Mouse (Mus musculus): ENCODE measurements around the gene Uxs1. TPM values are rescaled to one million over a fixed set of nuclear protein-coding genes. Genes with fewer than 3 reads are reported as not detected.

The Uxs1 gene
- total RNA-seq, 1 experiment from 2014 or later, result 71.4 TPM

DNA sequence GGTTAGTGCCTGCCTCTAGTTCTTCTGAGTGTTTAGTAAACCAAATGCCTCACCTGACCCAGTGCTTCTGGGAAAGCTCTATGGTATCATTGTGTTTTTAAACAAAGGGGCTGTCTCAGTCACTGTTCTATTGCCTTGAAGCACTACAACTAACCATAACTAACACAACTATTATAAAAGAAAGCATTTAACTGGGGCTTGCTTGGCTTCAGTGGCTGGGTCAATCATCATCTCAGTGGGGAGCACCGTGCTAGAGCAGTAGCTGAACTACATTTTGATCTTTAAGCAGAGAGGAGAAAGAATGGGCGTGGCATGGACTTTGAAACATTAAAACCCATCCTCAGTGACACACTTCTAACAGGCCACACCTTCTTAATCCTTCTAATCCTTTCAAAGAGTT is 18.2 kb downstream of the Uxs1 start:
- ATAC-seq (replicated peaks; ENCODE audit: low read depth, poor library complexity, severe bottlenecking), result no peak

DNA sequence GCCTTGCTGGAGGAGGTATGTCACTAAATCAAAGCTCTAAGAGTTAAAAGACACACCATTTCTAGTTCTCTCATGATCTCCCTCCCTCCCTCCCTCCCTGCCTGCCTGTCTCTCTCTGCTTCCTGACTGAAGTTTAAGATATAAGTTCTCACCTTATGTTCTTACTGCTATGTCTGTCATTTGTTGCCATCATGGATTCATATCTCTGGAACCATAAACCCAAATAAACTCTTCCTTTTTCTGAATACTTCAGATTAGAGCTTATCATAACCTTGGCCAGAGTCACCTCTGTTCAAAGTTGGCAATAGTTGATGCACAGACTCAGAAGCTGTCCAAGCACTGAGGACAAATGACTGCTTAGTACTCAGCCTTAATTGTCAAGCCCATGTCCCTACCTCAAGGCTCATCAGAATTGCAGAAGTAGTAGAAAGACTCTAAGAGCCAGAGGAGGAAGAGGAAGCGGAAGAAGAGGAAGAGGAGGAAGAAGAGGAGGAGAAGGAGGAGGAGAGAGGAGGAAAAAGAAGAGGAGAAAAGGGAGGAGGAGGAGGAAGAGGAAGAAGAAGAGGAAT is 23.6 kb downstream of the Uxs1 start:
- no peak for ATAC-seq (replicated peaks; ENCODE audit: low read depth, poor library complexity, severe bottlenecking)

DNA sequence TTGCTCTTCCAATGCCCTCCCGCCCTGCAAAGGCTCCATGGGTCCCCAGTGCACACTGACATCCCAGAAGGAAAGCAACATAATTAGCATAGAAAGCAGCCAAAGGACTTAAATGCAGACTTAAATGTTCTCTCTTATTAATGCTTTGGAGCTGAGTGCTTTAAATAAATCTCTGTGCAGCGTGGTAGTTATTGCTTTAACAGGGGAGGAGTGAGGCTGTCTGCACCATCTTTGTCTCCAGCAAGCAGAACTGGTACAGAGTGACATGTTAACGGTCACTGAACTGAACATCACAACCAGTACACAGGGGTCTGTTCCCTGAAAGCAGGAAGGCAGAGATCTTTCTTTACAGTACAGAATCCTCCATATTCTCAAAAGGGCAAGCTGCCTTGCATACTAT is 29.6 kb downstream of the Uxs1 start:
- ATAC-seq (replicated peaks; ENCODE audit: low read depth, poor library complexity, severe bottlenecking), result no peak

GRCm38 (mm10) chr1:43789765-43790164 is 37.8 kb downstream of the Uxs1 start:
- ATAC-seq (replicated peaks; ENCODE audit: low read depth, poor library complexity, severe bottlenecking), result no peak

- ATAC-seq (replicated peaks; ENCODE audit: low read depth, poor library complexity, severe bottlenecking), result no peak
Measured at GRCm38 (mm10) chr1:43786711-43787110, 40.9 kb downstream of the Uxs1 start.

DNA sequence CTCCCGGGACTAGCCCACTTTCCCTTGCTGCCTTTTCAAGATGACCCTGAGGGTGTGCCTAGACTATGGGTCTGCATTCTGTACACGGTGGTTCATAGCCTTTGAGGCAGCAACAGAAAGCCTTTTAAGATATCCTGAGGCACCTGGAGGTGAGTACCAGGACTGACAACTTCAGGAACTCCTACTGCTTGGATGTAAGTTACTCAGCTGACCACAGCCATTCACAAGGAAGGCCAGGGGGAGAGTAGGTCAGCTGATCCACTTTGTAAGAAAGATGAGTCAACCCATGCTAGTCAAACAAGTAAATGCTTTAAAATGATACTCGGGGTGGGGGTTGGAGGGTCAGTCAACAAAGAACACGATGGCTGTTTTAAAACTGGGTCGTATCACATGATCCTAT is 42.3 kb downstream of the Uxs1 start:
- no peak for ATAC-seq (replicated peaks; ENCODE audit: low read depth, poor library complexity, severe bottlenecking)

GRCm38 (mm10) chr1:43783186-43783585 is 44.4 kb downstream of the Uxs1 start:
- no peak for ATAC-seq (replicated peaks; ENCODE audit: low read depth, poor library complexity, severe bottlenecking)

- ATAC-seq (replicated peaks; ENCODE audit: low read depth, poor library complexity, severe bottlenecking), result no peak
Measured at GRCm38 (mm10) chr1:43782680-43783079, 44.9 kb downstream of the Uxs1 start.

DNA sequence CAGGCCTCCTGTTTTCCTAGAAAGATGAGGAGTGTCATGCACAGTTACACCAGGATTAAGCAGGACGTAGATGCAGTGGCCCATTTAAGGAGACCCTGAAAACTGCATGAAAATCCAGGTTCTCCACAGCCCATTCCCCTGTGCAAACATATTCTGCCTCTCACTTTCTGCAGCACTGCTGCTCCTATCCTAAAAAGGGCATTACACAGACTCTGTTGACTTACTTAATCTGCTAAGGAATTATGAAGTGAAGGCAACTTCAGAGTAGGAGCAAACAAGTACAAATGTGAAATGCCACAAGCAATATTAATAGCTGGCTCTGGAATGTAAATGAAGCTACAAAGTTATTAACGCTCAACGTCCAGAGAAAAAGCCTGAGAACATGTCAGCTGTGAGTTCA is 45.9 kb downstream of the Uxs1 start:
- no peak for ATAC-seq (replicated peaks; ENCODE audit: low read depth, poor library complexity, severe bottlenecking)

- ATAC-seq (replicated peaks; ENCODE audit: low read depth, poor library complexity, severe bottlenecking), result no peak
Measured at GRCm38 (mm10) chr1:43781195-43781594, 46.4 kb downstream of the Uxs1 start.

DNA sequence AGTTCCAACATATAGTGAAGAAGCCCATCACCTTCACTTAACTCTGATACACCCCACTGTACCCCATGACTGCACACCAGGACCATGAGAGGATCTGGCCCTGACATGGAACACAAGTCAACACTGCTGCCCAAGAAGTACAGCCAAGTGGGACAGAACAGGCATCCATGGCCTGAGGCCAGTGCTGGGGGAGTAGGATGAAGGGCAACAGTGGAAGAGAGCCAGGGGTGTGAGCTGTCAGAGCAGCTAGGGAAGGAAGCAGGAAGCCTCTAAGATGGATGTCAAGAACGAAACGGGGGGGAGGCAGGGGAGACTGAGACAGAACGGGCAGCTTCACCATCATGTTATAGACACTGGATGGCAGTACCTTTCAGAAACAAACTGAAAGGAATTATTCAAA is 51.5 kb downstream of the Uxs1 start:
- no peak for ATAC-seq (replicated peaks; ENCODE audit: low read depth, poor library complexity, severe bottlenecking)

GRCm38 (mm10) chr1:43774126-43774525 is 53.5 kb downstream of the Uxs1 start:
- no peak for ATAC-seq (replicated peaks; ENCODE audit: low read depth, poor library complexity, severe bottlenecking)

GRCm38 (mm10) chr1:43772694-43773093 is 54.9 kb downstream of the Uxs1 start:
- no peak for ATAC-seq (replicated peaks; ENCODE audit: low read depth, poor library complexity, severe bottlenecking)

GRCm38 (mm10) chr1:43770032-43770431 is 57.6 kb downstream of the Uxs1 start:
- no peak for ATAC-seq (replicated peaks; ENCODE audit: low read depth, poor library complexity, severe bottlenecking)

DNA sequence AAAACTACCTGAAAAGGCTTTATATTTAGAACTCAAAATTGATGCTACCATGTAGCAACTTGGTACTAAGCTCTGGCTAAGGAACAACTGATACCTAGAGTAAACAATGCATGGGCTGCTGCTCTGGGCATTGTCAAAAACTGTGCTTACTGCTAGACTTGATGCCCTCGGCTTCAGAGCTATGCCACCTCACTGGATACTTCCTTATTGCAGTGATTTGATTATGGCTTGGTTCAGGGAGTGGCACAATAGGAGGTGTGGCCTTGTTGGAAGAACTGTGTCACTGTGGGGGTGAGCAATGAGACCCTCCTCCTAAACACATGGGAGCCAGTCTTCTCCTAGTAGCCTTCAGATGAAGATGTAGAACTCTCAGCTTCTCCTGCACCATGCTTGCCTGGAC is 58.3 kb downstream of the Uxs1 start:
- no peak for ATAC-seq (replicated peaks; ENCODE audit: low read depth, poor library complexity, severe bottlenecking)

- peak; percentile 81 for ATAC-seq (replicated peaks; ENCODE audit: low read depth, poor library complexity, severe bottlenecking)
Measured at GRCm38 (mm10) chr1:43768385-43768990, 59.1 kb downstream of the Uxs1 start.

GRCm38 (mm10) chr1:43766328-43766727 is 61.3 kb downstream of the Uxs1 start:
- no peak for ATAC-seq (replicated peaks; ENCODE audit: low read depth, poor library complexity, severe bottlenecking)

GRCm38 (mm10) chr1:43764481-43764880 is 63.1 kb downstream of the Uxs1 start:
- no peak for ATAC-seq (replicated peaks; ENCODE audit: low read depth, poor library complexity, severe bottlenecking)

GRCm38 (mm10) chr1:43760085-43760484 is 67.5 kb downstream of the Uxs1 start:
- peak; percentile 47; the same call in 1 of the 2 replicates for ATAC-seq (replicated peaks; ENCODE audit: low read depth, poor library complexity, severe bottlenecking)

DNA sequence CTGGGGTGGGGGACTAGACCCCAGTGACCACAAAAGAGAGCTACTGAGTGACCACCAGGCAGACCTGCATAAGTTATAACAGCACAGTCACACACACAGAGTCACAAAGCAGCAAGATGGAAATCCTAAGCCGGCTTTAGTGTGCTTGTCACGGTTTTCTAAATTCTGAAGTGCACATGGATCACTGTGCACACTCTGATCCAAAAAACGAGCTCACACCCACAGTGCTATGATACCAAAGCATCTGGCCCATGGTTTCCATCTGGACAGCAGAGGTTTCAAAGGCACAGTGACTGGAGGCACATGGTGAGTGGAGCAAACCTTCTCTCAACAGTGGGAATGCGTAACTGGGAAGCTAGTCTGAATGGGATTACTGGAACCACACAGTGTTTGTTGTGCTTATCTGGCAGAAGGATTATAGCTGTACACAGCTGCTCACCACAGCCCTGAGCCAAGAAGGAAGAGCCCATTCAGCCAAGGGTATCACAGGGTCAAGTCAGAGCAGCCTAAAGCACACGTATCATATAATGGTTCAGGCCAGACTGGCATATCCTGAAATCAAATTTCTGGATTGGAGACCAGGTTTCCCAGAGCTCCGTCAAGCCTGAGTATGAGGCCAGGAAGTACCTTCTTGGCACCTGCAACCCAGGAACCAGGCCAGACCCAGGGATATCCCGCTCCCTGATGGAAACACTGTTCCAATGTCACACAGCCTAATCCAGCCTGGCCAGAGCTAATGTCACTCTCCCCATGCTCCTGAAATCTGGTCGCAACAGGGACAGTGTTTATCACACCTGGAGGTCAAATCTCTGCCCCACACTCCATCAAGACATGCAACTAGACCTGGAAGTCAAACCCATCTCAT is 72.9 kb downstream of the Uxs1 start:
- ATAC-seq (replicated peaks; ENCODE audit: low read depth, poor library complexity, severe bottlenecking), result no peak

- no peak for ATAC-seq (replicated peaks; ENCODE audit: low read depth, poor library complexity, severe bottlenecking)
Measured at GRCm38 (mm10) chr1:43738519-43738894, 89.1 kb downstream of the Uxs1 start.
